Mouse (Mus musculus) liver, embryonic 14.5 days (tissue): ENCODE measurements around the gene Man2a1.

Experiments used
- CTCF ChIP-seq: IDR thresholded peaks from 2 replicates; pipeline ENCODE4 v1.5.1; 2016; ENCODE audit warnings: antibody characterized with exemption, low read depth, control low read depth
- EP300 ChIP-seq: IDR thresholded peaks from 2 replicates; pipeline ENCODE4 v1.6.1; 2016; ENCODE audit warnings: antibody characterized with exemption, low read depth

- no peak for TF ChIP-seq CTCF
- no peak for TF ChIP-seq EP300
Measured at GRCm38 (mm10) chr17:64629486-64629885, 28.9 kb downstream of the Man2a1 start.
